Mouse (Mus musculus): ENCODE data around the gene Muc13.

DNA sequence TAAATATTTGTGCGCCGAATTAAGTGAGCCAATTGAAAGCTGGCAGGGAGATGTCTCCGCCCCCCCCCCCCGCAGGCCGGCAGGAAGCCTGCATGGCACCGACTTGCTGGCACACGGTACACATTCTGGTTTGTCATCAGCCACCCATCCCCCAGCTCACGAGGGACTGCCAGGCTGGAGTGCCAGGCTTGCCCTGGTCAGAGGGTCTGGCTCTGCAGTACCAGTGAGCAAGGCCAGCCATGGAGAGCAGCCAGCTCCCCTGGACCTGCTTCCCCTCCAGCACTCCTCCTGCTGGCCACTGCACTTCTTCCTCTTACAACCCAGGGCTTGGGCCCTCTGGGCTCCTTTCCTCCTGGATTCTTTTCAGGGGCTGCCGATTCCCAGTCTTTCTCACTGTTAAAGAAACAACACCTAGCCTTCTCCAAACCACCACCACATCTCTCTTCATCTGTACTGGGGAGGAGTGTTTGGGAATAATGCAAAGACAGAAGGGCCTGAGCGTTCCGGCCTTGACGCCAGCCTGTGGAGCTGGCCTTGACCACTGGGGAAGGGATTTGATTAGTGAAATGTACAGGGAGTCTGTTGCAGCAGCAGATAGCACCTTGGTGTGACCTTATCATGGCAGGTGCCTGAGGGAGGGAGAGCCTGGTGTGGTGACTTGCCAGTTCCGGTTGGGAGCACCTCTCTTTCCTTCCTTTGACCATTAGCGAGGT lies 66.3 kb downstream of the Muc13 start:
- peak; percentile 9; the same call in 1 of the 2 replicates for TF ChIP-seq CTCF (conservative IDR thresholded peaks at IDR 0.05; ENCODE audit: low read length)
- no peak for TF ChIP-seq POU5F1 (IDR thresholded peaks at IDR 0.05; ENCODE audit: borderline replicate concordance, low read length)

All from E14TG2a.4 (cell line).